Mouse (Mus musculus) cortical plate, adult 2 months (tissue): ENCODE data around the gene Snx11.

Experiments used
- CTCF ChIP-seq: fragments of 200-500 bp; IDR thresholded peaks from 2 replicates; pipeline ENCODE4 v1.5.1; 2011; ENCODE audit warnings: mild to moderate bottlenecking, control low read depth, low read length; ENCODE audit not compliant: insufficient read depth; ENCODE audit errors: extremely low read depth
- POLR2A ChIP-seq: fragments of 200-500 bp; IDR thresholded peaks from 2 replicates; pipeline ENCODE4 v1.6.1; 2011; ENCODE audit warnings: mild to moderate bottlenecking, low read length, control low read depth; ENCODE audit not compliant: insufficient read depth; ENCODE audit errors: extremely low read depth

DNA sequence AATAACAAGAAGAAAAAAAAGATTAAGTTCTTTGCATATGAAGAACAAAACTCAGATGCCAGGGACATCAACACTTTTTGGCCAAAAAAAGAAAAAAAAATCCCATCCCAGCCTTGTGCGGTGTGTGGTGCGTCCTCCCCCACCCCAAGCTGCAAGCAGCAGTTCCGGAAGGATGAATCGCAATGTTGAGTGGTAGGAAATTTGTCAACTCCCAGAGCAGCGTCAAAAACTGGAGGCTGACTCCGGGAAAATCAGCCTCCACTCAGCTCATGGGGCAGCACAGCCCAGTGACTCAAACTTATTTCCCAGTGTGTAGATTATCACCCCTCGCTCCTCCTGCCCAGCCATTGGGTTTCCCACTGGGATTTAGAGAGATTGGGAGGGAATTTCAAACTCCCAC, 15.4 kb downstream of the Snx11 start:
- no peak for TF ChIP-seq CTCF
- no peak for TF ChIP-seq POLR2A
